Mouse (Mus musculus) splenic B cell, adult 2 months (primary cell): Measurements from ENCODE around the gene Gm12166.
"Not testable (repeated sequence)": the region's sequence is repeated elsewhere in the genome, so short reads cannot be mapped to it uniquely, and the experiment has no call there.

Experiments used
- DNase-seq: peaks from one replicate; pipeline ENCODE4 v3.0.0-alpha.2; 2011; ENCODE audit warnings: low read depth, low spot score
- H3K27me3 ChIP-seq: 2 replicates; pipeline ENCODE4 v1.6.1; 2012; ENCODE audit warnings: mild to moderate bottlenecking, low read length, moderate library complexity, mixed read lengths; ENCODE audit not compliant: control insufficient read depth, poor library complexity, insufficient read depth, severe bottlenecking
- H3K36me3 ChIP-seq: 2 replicates; pipeline ENCODE4 v1.6.1; 2012; ENCODE audit warnings: mild to moderate bottlenecking, low read length, moderate library complexity, mixed read lengths; ENCODE audit not compliant: control insufficient read depth, poor library complexity, insufficient read depth, severe bottlenecking

The Gm12166 gene

DNA sequence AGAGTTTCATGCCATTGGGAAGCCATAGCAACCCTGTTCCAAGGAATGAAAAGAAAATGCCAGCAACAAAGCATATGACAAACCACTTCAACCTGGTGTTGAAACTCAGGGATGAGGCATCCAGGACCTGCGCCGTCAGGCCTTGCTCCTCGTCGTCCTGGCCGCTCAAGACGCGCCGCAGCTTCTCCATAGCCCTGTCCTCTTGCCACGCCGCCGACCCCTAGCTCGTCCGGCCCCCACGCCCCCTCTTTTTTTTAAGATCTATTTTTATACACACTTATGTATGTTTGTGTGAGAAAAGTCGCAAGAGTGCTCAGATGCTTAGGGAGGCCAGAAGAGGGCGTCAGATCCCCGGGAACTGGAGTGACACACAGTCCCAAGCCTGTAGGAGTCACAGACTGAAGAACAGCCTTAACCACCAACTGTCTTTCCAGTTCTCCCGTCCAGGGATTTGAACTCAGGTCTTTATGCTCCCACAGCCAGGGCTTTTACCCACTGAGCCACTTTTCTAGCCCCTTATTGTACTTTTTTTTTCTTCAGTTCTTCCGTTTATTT, at the start of gene Gm12166:
Gene Gm12166 (minus strand): TSS at position 217 of the 555 bp plus-strand sequence.
- not testable (repeated sequence) for H3K36me3 ChIP-seq, H3K27me3 ChIP-seq
- DNase-seq = peak; percentile 74

DNA sequence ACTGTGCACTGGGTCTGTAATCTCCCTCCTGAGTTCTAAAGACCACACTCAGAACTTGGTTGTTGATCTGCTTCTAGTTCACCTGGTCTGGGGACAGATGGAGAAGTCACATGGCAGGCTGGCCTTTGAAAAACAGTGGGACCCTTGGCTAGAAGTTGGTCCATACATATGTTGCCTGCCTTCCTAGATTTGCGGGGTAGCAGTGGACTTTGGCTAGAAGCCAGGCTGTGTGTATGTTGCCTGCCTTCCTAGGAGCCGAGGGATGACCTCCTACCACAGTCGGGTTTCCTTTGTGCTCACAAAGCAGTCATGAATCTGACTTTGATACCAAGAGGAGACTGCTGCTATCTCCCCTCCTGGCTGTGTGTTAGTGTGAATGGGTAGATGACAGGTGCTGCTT, 44.9 kb upstream of the Gm12166 start:
- H3K27me3 ChIP-seq = no peaks in the 10 kb centered on the region; the same call in 1 of the 2 replicates
- H3K36me3 ChIP-seq = peaks cover 7% of the 10 kb centered on the region
- DNase-seq = no peak

DNA sequence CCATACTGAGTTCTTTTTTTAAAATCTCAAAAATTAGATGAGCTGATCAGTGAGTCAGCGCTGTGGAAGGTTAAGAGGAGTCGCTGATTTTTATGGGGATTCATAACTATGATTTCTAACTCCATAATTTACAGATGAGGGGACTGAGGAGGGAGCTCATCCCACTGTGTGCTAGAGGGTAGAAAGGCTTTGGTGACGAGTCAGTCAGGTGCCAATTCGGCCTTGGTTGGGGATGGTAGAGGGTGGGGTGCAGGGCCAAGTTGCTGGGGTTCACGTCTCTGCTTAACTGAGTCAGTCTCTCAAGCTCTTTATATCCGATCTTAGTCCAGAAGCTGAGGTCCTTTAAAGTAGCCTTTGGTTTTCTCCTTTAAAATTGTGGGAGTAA, 44.1 kb upstream of the Gm12166 start:
- DNase-seq = no peak
- Histone ChIP-seq H3K27me3 (no peaks in the 10 kb centered on the region; the same call in 1 of the 2 replicates), H3K36me3 (peaks cover 7% of the 10 kb centered on the region)

DNA sequence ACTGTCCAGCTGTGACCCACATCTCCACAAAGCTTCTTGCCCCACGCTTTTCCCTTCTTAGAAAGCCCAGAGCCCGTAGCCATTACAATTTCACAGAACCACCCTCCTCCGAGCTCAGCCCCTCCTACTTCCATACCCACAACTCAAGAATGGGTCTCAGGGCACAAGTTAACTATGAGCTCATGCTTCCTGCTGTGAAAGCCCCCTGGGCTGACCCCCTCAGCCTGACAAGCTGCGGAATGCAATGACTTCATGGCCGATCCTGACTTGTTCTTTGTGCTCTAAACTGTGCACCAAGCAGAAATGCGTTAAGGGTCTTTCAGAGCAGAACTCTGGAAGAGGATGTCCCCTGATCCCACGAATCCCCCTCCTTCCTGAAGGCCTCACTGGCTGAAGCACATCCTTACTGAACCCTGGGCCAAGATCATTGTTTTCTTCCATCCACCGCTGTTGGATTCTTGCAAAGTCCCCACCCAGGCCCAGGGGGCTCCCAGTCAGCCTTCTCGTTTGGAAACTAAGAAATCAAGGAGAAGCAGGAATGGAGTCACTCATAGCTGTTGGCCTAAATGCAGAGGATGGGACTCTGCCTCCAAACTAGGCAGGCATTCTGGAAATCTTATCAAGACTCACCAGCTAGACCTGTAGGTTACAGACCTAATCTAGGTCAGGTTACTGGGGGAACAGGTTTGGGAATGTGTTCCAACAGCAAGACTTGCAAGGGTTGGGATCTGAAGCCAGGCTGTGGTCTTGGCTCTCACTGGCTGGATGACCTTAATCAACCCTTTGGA, 43.5 kb upstream of the Gm12166 start:
- H3K27me3 ChIP-seq = no peaks in the 10 kb centered on the region; the same call in 1 of the 2 replicates
- no peak for DNase-seq
- H3K36me3 ChIP-seq = peaks cover 7% of the 10 kb centered on the region

DNA sequence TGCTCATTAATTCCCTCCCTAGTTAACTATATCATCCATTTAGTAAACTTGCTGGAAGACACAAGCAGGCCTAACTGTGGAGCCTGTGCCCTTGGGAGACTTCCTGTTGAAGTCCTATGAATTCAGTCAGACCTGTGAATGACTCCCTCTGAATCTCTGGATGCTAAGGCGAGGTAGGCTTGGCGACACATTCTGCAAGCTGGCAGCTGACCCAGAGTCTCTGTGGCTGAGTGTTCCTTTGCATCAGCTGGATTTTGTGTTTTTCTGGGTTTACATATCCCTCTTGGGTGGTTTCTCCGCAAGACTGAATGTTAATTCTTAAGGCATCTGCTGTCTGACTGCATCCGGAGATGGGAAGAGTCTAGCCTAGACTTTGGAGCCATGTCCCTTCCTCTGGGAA, 40.0 kb upstream of the Gm12166 start:
- DNase-seq = no peak
- no peaks in the 10 kb centered on the region; the same call in 1 of the 2 replicates for H3K27me3 ChIP-seq
- peaks cover 7% of the 10 kb centered on the region for H3K36me3 ChIP-seq

DNA sequence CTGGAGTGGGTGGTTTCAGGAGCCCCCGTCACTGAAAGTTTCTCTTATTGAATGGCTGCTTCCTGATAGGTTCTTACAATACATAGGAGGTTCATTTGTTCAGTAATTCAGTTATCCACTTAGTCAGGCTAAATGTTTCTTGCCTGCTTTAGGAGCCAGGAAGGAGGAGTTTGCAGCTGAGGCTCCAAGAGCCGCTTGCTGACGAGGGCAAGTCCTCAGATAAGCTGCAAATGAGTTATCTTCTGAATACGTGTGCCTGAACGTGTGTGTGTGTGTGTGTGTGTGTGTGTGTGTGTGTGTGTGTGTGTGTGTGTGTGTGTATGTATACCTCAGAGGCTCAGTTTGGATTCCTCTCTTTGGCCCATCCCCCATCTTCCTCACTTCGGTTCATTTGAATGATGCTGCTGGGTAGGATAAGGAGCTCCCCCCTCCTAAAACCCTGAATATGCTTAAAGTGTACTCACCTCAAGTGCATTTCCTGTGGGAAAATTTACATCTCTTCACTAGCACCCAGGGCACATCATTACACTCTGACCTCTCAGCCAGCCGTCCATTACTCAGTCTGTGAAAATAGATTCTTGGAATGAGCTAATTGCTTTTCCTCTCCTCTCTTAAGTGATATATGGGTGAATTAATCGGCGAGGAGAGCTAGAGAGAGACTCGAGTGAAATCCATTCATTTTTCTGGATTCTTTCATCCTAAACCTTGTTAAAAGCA, 39.0 kb upstream of the Gm12166 start:
- no peak for DNase-seq
- no peaks in the 10 kb centered on the region for H3K27me3 ChIP-seq
- H3K36me3 ChIP-seq = peaks cover 2% of the 10 kb centered on the region; the same call in 1 of the 2 replicates

DNA sequence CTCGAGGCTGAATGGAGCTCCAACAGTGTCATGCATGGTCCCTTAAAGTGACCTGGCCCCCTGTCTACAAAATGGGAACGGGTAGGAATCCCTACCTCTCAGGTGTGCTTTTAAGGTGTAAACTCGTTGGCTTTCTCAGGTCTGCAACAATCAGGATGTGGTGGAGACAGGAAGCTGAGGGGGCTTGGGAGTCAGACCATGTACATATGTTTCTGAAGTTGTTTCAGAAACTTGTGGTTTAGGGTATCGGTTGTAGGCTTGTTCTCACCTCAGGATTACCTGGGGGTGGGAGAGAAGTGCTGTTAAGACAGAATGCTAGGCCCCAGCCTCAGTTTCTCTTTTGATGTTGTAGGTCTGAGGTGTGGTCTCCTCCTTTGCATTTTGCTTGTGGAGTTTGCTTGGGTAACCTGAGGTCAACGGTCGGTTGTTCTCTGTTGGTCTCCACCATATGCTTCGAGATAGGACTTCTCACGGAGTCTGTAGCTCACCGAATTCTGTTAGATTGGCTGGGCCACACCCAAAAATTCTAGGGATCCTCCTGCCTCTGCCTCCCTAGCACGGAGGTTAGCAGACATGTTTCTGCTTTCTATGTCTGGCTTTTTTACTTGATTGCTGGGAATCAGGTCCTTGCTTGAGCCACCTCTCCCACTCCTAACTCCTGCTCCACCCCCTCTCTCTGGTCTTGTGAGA, 38.1 kb upstream of the Gm12166 start:
- DNase-seq = no peak
- Histone ChIP-seq H3K36me3 (no peaks in the 10 kb centered on the region; the same call in none of the 2 replicates), H3K27me3 (no peaks in the 10 kb centered on the region)

DNA sequence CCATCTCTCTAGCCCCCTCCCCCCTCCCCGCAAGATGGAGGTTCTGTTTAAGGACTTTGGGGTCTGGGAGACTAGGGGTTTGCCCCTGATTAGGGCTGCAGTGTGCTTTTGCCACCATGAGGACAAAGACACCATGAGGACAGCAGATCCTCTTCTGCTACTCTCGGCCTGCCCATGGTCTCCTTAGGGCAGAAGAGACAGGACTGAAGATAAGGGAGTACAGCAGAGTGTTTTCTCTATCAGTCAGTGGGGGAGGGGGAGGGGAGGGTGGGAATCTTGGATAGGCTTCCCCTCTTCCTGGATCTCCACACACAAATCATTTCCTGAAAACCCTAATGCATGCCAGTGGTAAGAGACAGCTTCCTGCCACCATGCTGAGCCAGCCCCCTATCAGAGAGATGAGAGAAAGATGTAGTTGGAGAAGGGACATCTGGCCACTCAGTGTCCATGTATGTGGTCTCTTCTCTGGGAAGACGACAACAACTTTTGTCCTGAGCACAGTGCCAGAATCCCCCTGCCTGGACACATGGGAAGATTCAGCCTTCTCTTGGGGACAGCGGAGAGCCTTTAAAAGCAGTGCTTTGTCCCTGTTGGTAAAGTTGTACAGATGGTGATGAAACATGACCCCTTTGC, 37.1 kb upstream of the Gm12166 start:
- no peak for DNase-seq
- H3K36me3 ChIP-seq = no peaks in the 10 kb centered on the region; the same call in none of the 2 replicates

DNA sequence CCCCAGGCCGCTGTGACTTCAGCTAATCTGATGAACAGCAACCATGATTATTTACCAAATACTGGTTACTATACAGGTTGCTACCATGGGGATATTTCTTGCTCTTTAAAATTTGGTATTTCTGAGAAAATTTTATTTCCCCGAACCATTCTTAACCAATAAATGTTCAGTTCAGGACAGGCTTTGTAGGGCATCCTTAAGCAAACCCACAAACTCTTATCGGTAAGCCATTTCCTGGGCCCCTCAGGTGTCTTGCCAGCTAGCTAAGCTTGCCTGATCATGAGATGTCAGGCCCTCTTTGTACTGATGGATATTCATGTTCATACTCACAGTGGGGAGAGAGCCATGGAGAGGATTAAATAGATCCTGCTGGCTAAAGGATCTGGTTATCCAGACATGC, 34.3 kb upstream of the Gm12166 start:
- no peaks in the 10 kb centered on the region for H3K27me3 ChIP-seq
- H3K36me3 ChIP-seq = no peaks in the 10 kb centered on the region; the same call in none of the 2 replicates
- no peak for DNase-seq

More for the DNA sequence above, 37.1 kb upstream of the Gm12166 start:
- no peaks in the 10 kb centered on the region for H3K27me3 ChIP-seq

DNA sequence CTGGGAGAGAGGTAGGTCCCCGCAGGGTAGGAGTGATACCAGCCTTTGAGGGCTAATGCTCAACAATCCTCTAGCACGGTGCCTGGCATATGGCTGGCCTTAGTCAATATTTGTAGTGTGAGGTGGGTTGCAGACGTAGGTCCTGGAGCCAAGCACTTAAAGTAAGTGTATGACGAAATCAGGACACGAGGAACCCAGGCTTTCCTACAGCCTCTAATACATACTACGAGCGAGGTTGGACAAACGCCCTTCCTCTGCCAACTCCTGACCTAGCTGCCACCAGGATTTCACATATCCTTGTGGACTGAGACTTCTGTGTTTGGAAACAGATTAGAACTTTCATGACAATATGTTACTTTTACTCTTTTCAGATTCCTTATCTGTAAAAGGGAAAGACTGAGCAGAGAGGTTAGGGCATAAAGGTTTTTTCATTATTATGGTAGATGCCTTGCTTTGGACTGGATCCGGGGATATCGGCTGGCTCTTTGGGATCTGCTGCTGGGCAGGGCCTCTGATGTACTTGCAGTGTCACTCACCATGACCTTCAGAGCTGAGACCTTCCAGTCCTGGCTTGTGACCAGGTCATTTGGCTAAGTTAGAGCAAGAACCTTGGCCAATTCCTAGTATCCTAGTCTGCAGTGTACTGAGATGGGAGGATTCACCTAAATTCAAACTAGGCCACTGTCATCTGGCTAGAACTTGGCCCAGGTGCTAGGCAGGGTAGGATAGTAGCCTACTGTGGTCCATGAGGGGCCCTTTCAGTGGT, 33.5 kb upstream of the Gm12166 start:
- no peak for DNase-seq
- Histone ChIP-seq H3K36me3 (no peaks in the 10 kb centered on the region; the same call in none of the 2 replicates), H3K27me3 (no peaks in the 10 kb centered on the region)

DNA sequence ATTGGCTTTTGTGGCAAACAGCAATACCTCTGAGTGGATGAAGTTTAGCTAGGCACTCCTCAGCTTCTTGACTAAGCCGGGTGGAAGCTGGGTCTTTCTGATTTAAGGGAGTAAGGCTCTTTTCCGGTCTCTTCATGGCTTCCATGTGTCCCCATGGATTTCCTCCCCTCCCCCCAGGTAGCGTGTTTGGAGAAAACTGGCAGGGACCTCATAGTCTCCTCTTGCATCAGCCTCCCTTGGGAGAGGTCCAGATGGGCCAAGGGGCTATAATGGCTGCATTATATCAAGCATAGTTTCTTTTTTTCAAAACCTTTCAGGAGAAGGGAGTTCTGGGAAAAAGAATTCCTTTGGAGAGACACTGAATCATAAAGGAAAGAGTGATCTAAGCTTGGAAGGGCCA, 32.4 kb upstream of the Gm12166 start:
- Histone ChIP-seq H3K36me3 (no peaks in the 10 kb centered on the region; the same call in none of the 2 replicates), H3K27me3 (no peaks in the 10 kb centered on the region)
- DNase-seq = no peak

DNA sequence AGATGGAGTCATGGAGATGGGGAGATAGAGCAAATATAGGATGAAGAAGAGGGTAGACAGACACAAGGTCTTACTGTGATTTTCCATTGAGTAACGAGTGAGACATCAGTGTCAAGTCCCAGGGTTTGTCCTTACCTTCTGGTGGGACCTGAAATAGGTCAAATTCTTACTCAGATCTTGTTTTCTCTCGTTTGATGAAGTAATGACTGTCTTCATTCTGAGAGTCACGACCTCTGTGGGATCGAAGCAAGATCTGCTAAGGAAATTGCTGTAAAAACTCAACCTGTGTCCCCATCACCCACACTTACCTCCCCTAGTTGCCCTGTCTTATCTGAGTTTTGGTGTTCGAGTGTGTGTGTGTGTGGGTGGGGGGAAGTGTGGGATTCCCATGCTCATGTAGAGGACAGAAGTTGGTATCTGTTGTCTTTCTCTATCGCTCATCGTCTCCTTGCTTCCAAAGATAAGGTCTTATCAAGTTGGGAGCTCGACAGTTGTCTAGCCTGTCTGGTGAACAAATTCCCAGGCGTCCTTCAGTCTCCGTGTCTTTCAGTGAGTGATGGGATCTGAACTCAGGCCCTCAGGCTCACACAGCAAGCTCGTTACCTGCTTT, 31.8 kb upstream of the Gm12166 start:
- Histone ChIP-seq H3K36me3 (no peaks in the 10 kb centered on the region; the same call in none of the 2 replicates), H3K27me3 (no peaks in the 10 kb centered on the region)
- no peak for DNase-seq

DNA sequence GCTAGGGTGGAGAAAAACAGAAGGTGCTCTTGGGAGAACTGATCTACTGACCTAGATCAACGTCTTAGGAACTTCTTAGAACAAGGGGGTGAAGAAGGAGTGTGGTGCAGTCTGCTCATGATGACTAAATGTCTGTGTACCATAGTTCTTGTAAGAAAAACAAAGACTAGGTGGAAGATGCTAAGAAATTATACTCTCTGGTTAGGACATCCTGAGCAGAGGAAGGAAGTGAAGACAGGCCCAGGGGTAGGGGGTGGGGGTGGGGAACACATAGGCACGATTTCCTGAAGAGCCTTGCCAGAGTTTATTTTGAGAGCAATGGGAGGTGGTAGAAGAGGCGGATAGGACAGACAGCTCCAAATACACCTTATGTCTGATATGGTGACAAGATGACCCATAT, 31.3 kb upstream of the Gm12166 start:
- H3K27me3 ChIP-seq = no peaks in the 10 kb centered on the region
- no peak for DNase-seq

More for the DNA sequence above, 31.3 kb upstream of the Gm12166 start:
- H3K36me3 ChIP-seq = no peaks in the 10 kb centered on the region; the same call in none of the 2 replicates
